Mouse (Mus musculus): ENCODE measurements around the gene Adipor2.
"Not testable (repeated sequence)": the region's sequence is repeated elsewhere in the genome, so short reads cannot be mapped to it uniquely, and the experiment has no call there.

Gene Adipor2

GRCm38 (mm10) chr6:119417354-119417753 lies at the start of gene Adipor2:
Gene Adipor2 (minus strand): TSS chr6:119417704.
- DNase-seq (ENCODE audit: low read depth in 2 of 2, low spot score in 2 of 2), result no peak

- no peak for DNase-seq (ENCODE audit: low read depth in 2 of 2, low spot score in 2 of 2)
Measured at GRCm38 (mm10) chr6:119466161-119466560, 48.7 kb upstream of the Adipor2 start.

GRCm38 (mm10) chr6:119460391-119460790 lies 42.9 kb upstream of the Adipor2 start:
- DNase-seq (ENCODE audit: low read depth in 2 of 2, low spot score in 2 of 2), result no peak

- no peak for DNase-seq (ENCODE audit: low read depth in 2 of 2, low spot score in 2 of 2)
Measured at GRCm38 (mm10) chr6:119459041-119459440, 41.5 kb upstream of the Adipor2 start.

GRCm38 (mm10) chr6:119458166-119458565 lies 40.7 kb upstream of the Adipor2 start:
- DNase-seq (ENCODE audit: low read depth in 2 of 2, low spot score in 2 of 2), result no peak

GRCm38 (mm10) chr6:119451981-119452499 lies 34.5 kb upstream of the Adipor2 start:
- no peak for DNase-seq (ENCODE audit: low read depth in 2 of 2, low spot score in 2 of 2)

- no peak for DNase-seq (ENCODE audit: low read depth in 2 of 2, low spot score in 2 of 2)
Measured at GRCm38 (mm10) chr6:119450965-119451943, 33.8 kb upstream of the Adipor2 start.

- DNase-seq (ENCODE audit: low read depth in 2 of 2, low spot score in 2 of 2), result peak in 1 of 2 experiments; percentile 36
Measured at GRCm38 (mm10) chr6:119449060-119449499, 31.6 kb upstream of the Adipor2 start.

- no peak for DNase-seq (ENCODE audit: low read depth in 2 of 2, low spot score in 2 of 2)
Measured at GRCm38 (mm10) chr6:119448321-119449059, 31.0 kb upstream of the Adipor2 start.

- no peak for DNase-seq (ENCODE audit: low read depth in 2 of 2, low spot score in 2 of 2)
Measured at GRCm38 (mm10) chr6:119445671-119446607, 28.4 kb upstream of the Adipor2 start.

GRCm38 (mm10) chr6:119443742-119444645 lies 26.5 kb upstream of the Adipor2 start:
- peak; percentile 66 to 73 for DNase-seq (ENCODE audit: low read depth in 2 of 2, low spot score in 2 of 2)

GRCm38 (mm10) chr6:119442729-119443128 lies 25.2 kb upstream of the Adipor2 start:
- not testable (repeated sequence) for DNase-seq (ENCODE audit: low read depth in 2 of 2, low spot score in 2 of 2)

- DNase-seq (ENCODE audit: low read depth in 2 of 2, low spot score in 2 of 2), result no peak
Measured at GRCm38 (mm10) chr6:119437894-119438761, 20.6 kb upstream of the Adipor2 start.

- DNase-seq (ENCODE audit: low read depth in 2 of 2, low spot score in 2 of 2), result no peak
Measured at GRCm38 (mm10) chr6:119434394-119434793, 16.9 kb upstream of the Adipor2 start.

- DNase-seq (ENCODE audit: low read depth in 2 of 2, low spot score in 2 of 2), result no peak
Measured at GRCm38 (mm10) chr6:119431751-119432324, 14.3 kb upstream of the Adipor2 start.

- DNase-seq (ENCODE audit: low read depth in 2 of 2, low spot score in 2 of 2), result peak; percentile 31
Measured at GRCm38 (mm10) chr6:119430508-119430907, 13.0 kb upstream of the Adipor2 start.

- no peak for DNase-seq (ENCODE audit: low read depth in 2 of 2, low spot score in 2 of 2)
Measured at GRCm38 (mm10) chr6:119429311-119429710, 11.8 kb upstream of the Adipor2 start.

- peak in 1 of 2 experiments; percentile 52 for DNase-seq (ENCODE audit: low read depth in 2 of 2, low spot score in 2 of 2)
Measured at GRCm38 (mm10) chr6:119428611-119429010, 11.1 kb upstream of the Adipor2 start.

All from CD8-positive naive resting alpha-beta T cell, adult 2 months (primary cell).